Mouse (Mus musculus) hindbrain, postnatal 0 days (tissue): Measurements from ENCODE around the gene Acin1. TPM values are rescaled to one million over a fixed set of nuclear protein-coding genes. Genes with fewer than 3 reads are reported as not detected.

Experiments
- ATAC-seq: fragments of 200-750 bp; cut with Nextera tagmentation; 2 replicates; pipeline ENCODE4 v1.8.0; 2017; ENCODE audit warnings: mild to moderate bottlenecking, moderate TSS enrichment, moderate library complexity
- DNase-seq: peaks from one replicate; pipeline ENCODE4 v3.0.0-alpha.2; 2015; ENCODE audit warnings: low spot score
- H3K27ac ChIP-seq: fragments of 300-500 bp; sonication (generic); 2 replicates; pipeline ENCODE4 v1.5.1; 2014; ENCODE audit warnings: mild to moderate bottlenecking
- H3K27me3 ChIP-seq: fragments of 300-500 bp; sonication (generic); 2 replicates; pipeline ENCODE4 v1.6.1; 2014; ENCODE audit warnings: low read length, mixed read lengths; ENCODE audit not compliant: insufficient read depth
- H3K36me3 ChIP-seq: fragments of 300-500 bp; sonication (generic); 2 replicates; pipeline ENCODE4 v1.6.1; 2014; ENCODE audit warnings: low read length, mixed read lengths; ENCODE audit not compliant: insufficient read depth
- H3K4me1 ChIP-seq: fragments of 300-500 bp; sonication (generic); 2 replicates; pipeline ENCODE4 v1.6.1; 2014; ENCODE audit warnings: antibody characterized with exemption, low read length, mixed read lengths; ENCODE audit not compliant: insufficient read depth
- H3K4me2 ChIP-seq: fragments of 300-500 bp; sonication (generic); 2 replicates; pipeline ENCODE4 v1.6.1; 2014; ENCODE audit warnings: low read depth, mild to moderate bottlenecking, low read length, moderate library complexity, mixed read lengths
- H3K4me3 ChIP-seq: fragments of 300-500 bp; sonication (generic); 2 replicates; pipeline ENCODE4 v1.5.1; 2014; ENCODE audit warnings: low read length
- H3K9ac ChIP-seq: fragments of 300-500 bp; sonication (generic); replicated peaks from 2 replicates; pipeline ENCODE4 v1.6.1; 2014; ENCODE audit warnings: mild to moderate bottlenecking, low read length, moderate library complexity, mixed read lengths
- H3K9me3 ChIP-seq: fragments of 300-500 bp; sonication (generic); 2 replicates; pipeline ENCODE4 v1.6.1; 2016; ENCODE audit warnings: low read length, mixed read lengths
- CTCF ChIP-seq: IDR thresholded peaks from 2 replicates; pipeline ENCODE4 v1.5.1; 2016; ENCODE audit warnings: antibody characterized with exemption, control low read depth, low read depth
- WGBS: fragments of 180-500 bp; shearing (Covaris S2); extraction: QIAGEN DNeasy Blood & Tissue Kit; methylation state at CpG from one replicate; pipeline ENCODE4 v1.1.7; 2014; 5-methylcytosine and 5-hydroxymethylcytosine counted together
- polyA plus RNA-seq: library from polyadenylated mRNA; unstranded; fragments of >200 nt; fragmentation: Nextera tagmentation; extraction: Ambion mirVana; gene quantifications from 2 replicates; pipeline ENCODE4 v1.2.1, GENCODE M21; 2015
- total RNA-seq: library from RNA; depleted of rRNA; stranded (reverse); fragments of >200 nt; gene quantifications from 2 replicates; pipeline ENCODE4 v1.2.3, GENCODE M21; 2014

Acin1 gene
- total and polyA plus RNA-seq, 2 experiments from 2014 or later, result 102 to 118 TPM

DNA sequence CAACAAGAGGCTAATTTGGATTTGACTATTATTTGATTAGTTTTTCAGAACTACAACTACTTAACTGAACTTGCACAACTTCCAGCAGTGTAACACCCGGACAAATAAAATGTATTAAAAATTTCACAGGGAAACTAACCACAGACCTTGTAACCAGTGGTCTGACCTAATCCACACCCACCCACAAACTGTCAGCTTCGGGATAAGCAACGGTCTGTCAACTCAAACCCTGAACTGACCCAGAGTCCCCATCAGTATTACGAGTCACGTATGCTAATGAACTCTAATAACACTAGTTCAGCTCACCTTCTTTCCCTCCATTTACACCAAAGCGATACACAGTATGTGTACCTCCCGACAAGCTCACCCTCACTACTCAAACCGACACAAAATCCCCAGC, 1.3 kb downstream of the Acin1 start:
- DNase-seq (no peak), ATAC-seq (no peak)
- Histone ChIP-seq H3K27me3 (no peaks in the 10 kb centered on the region), H3K36me3 (peaks cover 8% of the 10 kb centered on the region), H3K9me3 (no peaks in the 10 kb centered on the region), H3K4me1 (peaks cover 10% of the 10 kb centered on the region; the same call in 1 of the 2 replicates), H3K9ac (peak overlapping the region; percentile 95), H3K27ac (peak overlapping the region; percentile 98; the same call in 1 of the 2 replicates), H3K4me3 (peak overlapping the region; percentile 91), H3K4me2 (peak overlapping the region; percentile 91)
- 12% methylated on average over 8 of the region's 8 CpGs for WGBS
- TF ChIP-seq CTCF, result no peak

DNA sequence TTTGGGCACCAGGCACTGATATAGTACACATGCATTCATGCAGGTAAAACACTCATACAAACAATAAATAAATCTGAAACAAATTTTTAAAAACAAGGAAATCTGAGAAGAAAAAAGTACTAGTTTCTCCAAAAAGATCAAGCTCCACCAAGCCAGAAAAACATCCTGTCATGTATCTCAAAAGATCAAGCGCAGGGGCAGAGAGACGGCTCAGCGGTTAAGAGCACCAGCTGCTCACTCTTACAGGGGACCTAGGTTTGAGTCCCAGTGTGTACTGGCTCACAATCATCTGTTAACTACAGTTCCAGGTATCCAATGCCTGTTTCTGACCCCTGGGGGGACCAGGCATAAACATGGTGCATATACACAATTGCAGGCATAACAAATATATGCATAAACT, 4.3 kb downstream of the Acin1 start:
- H3K4me1 ChIP-seq, result 0 out of 2 replicates have a peak, but pooled peaks cover 6% of the 10 kb centered on the region
- no peak overlapping the region for H3K4me2 ChIP-seq
- WGBS, result 78% methylated on average over 3 of the region's 3 CpGs
- no peak overlapping the region for H3K27ac ChIP-seq
- no peak overlapping the region for H3K4me3 ChIP-seq
- DNase-seq, result no peak
- TF ChIP-seq CTCF, result no peak
- no peak for ATAC-seq
- H3K36me3 ChIP-seq, result peaks cover 11% of the 10 kb centered on the region
- no peaks in the 10 kb centered on the region for H3K27me3 ChIP-seq
- no peak overlapping the region for H3K9ac ChIP-seq
- no peaks in the 10 kb centered on the region for H3K9me3 ChIP-seq

DNA sequence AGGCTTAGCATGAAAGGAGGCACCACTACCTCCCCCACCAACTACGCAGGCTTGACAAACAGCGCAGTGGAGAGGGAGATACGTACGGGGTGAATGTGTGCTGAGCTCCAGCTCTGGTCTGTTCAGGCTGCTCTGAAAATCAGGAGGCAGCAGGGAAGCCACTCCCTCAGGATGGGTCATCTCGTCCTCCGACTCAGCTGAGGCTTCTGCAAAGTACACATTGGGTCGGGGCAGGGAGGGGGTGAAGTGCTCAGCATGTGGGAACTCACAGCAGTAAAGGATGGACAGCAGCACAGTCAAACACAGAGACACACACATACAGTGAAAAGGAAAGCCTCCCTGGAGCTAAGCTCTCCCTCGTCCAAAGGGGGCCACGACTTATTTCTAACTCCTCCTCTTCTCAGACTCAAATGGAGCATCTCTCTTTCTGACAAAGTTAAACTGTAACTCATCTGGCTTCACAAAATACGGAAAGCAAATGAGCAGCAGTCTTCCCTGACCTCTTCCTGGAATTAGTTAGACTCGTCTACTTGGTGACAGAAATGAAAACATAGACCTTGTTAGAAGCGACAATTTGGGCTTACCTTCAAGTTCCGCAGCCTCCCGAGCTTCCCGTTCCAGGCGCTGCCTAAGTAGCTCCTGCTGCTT, 8.0 kb downstream of the Acin1 start:
- Histone ChIP-seq H3K36me3 (peaks cover 34% of the 10 kb centered on the region), H3K4me2 (no peak overlapping the region), H3K27ac (no peak overlapping the region), H3K4me1 (no peaks in the 10 kb centered on the region), H3K9ac (no peak overlapping the region), H3K4me3 (no peak overlapping the region), H3K27me3 (no peaks in the 10 kb centered on the region), H3K9me3 (no peaks in the 10 kb centered on the region)
- ATAC-seq, result no peak
- TF ChIP-seq CTCF, result no peak
- WGBS, result 82% methylated on average over 16 of the region's 16 CpGs
- no peak for DNase-seq

DNA sequence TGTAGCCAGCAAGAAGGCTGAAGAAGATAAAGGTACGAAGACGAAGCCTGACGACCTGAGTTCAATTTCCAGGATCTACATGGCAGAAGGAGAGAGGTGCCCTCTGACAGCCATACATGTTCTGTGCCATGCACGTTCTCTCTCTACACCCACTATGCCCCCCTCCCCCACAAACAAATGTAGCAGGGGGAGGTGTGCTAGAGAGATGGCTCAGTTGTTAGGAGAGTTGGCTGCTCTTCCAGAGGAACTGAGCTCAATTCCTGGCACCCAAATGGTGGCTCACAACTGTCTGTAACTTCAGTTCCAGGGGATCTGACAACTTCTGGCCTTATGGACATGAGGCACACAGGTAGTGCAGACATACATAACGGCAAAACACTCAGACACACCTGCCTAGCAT, 10.4 kb downstream of the Acin1 start:
- TF ChIP-seq CTCF, result no peak
- ATAC-seq, result no peak
- H3K27ac ChIP-seq, result no peak overlapping the region
- no peak overlapping the region for H3K4me3 ChIP-seq
- no peaks in the 10 kb centered on the region for H3K9me3 ChIP-seq
- H3K27me3 ChIP-seq, result no peaks in the 10 kb centered on the region
- H3K36me3 ChIP-seq, result peaks cover 50% of the 10 kb centered on the region
- WGBS, result 85% methylated on average over 5 of the region's 5 CpGs
- H3K9ac ChIP-seq, result no peak overlapping the region
- H3K4me1 ChIP-seq, result no peaks in the 10 kb centered on the region
- H3K4me2 ChIP-seq, result no peak overlapping the region
- DNase-seq, result no peak

DNA sequence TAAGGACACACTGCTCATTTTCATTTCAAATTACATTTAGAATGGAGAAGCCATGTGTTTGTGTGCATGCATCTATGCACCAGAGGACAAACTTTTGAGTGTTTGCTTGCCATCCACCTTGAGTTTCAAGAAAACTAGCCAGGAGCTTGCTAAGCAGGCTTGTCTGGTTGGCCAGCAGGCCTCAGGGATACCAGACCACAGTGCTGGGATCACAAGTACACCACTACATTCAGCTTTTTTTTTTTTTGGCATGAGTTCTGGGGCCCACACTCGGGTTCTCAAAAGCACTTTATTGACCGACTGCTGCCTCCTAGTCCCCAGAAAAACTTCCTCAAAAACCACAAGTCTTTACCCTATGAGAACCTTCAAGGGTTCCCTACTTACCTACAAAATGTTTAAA, 12.4 kb downstream of the Acin1 start:
- no peaks in the 10 kb centered on the region for H3K9me3 ChIP-seq
- ATAC-seq (no peak), DNase-seq (no peak)
- WGBS, result 65% methylated on average over 2 of the region's 2 CpGs
- H3K4me1 ChIP-seq, result no peaks in the 10 kb centered on the region
- H3K4me3 ChIP-seq, result no peak overlapping the region
- H3K36me3 ChIP-seq, result peaks cover 49% of the 10 kb centered on the region
- no peak overlapping the region for H3K9ac ChIP-seq
- H3K27me3 ChIP-seq, result no peaks in the 10 kb centered on the region
- no peak overlapping the region for H3K27ac ChIP-seq
- no peak for TF ChIP-seq CTCF
- no peak overlapping the region for H3K4me2 ChIP-seq

DNA sequence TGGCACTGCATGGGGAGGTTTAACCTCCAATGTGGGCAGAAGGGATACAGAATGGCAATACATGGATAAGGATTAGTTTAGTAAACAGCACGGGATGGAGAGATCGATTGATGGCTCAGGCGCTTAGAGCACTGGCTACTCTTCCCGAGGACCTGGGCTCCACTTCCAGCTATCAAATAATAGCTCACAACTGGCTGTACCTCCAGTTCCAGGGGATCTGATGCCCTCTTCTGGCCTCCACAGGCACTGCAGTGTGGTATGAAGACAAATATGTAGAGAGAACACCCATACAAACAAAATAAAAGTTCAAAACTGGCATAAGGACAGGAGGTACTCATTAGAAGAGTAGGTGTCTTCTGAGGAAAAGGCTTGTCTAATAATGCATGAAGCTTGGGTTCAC, 17.4 kb downstream of the Acin1 start:
- peaks cover 56% of the 10 kb centered on the region for H3K36me3 ChIP-seq
- DNase-seq, result peak; percentile 26
- 78% methylated on average over 4 of the region's 4 CpGs for WGBS

DNA sequence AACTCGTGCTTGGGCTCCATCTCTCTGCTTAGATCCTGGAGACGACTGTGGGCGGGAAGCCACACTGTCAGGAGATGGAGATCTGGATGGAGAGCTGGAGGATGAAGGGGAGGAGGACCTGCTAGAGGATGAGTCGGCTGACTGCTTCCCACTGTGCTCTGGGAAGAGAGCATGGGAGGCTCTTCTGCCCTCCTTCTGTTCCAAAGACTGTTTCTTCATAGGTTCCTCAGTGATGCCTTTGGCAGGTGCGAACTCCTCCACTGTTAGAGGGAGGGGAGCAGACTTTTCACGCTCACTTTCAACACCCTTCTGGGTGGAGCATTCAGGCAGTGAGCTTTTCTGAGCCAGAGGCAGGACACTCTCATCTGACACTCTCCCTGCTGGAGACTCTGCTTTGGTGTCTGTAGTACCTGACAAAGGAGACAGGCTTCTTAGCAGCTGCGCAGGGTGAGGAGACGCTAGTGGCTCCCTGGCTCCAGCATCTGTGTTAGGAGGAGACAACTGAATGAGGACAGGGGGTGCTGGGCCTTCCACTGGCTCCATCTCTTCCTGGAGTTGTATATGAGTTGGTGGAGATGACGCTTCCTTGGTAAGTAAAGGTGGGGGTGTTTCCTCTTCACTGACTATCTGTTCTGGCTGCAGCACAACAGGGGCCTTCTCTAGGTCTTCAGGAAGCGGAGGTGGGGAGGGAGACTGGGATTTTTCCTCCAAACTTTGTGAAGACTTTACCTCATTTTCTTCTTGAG, 22.1 kb downstream of the Acin1 start:
- 91% methylated on average over 10 of the region's 10 CpGs for WGBS
- Histone ChIP-seq H3K9me3 (no peaks in the 10 kb centered on the region), H3K27me3 (no peaks in the 10 kb centered on the region), H3K27ac (no peak overlapping the region), H3K9ac (no peak overlapping the region), H3K4me3 (no peak overlapping the region), H3K4me1 (no peaks in the 10 kb centered on the region), H3K4me2 (no peak overlapping the region), H3K36me3 (peaks cover 74% of the 10 kb centered on the region)
- DNase-seq, result no peak
- ATAC-seq, result no peak
- no peak for TF ChIP-seq CTCF

More for the DNA sequence above, 17.4 kb downstream of the Acin1 start:
- Histone ChIP-seq H3K4me3 (no peak overlapping the region), H3K9ac (no peak overlapping the region), H3K9me3 (no peaks in the 10 kb centered on the region), H3K27me3 (no peaks in the 10 kb centered on the region), H3K4me2 (no peak overlapping the region), H3K4me1 (no peaks in the 10 kb centered on the region), H3K27ac (no peak overlapping the region)
- no peak for ATAC-seq
- TF ChIP-seq CTCF, result peak; percentile 67
